ENCODE assay signal across 8 mouse cellular contexts in the genomic region with DNA sequence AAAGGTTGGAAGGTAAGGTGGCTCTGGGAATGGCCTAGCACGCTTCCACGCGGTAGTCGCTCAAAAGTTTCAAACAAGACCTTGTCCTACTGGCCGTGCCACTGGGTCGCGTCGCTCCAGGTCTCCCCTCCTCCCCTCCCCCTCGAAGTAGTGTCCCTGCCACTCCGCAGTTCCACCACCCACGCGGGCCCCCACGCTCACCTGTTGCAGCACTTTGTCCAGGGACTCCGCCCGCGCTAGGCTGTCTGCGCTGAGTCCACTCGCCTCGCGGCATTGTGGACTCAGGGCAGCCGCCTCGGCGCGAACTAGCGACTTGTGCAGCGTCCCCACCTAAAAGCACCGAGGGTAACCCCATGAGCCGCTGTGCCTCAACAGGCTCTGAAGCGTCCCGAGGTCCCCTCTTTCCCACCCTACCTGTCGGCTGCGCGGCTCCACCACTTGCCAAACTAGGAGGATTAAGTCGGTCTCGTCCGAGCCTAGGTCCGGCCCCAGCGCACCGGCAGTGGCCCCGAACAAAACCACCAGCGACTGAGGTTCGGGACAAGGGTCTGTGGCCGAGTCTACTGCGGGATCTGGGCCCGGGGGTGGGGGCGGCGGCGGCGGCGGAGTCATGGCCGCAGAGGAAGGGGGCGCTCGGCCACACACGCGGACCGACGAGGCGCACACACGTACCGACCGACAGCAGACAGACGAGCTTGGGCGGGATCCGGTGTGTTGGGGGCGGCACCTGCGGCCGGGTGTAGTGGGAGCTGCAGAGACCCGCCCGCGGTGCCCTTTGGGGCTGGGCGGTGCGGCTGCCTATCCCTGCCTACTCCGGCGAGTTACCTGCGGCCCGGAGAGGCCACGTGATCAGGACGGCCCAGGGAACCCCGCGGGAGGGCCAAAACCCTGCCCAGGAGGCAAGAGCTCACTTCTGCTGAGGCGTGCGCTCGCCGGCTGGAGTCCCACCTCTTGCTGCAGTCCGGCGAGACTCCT. TPM values are rescaled to one million over a fixed set of nuclear protein-coding genes. Genes with fewer than 3 reads are reported as not detected.
DNase-seq lines count a peak whose midpoint lies in the region; ATAC-seq and TF ChIP-seq lines count a peak whose summit lies in the region.

A gene (minus strand): TSS at position 819 of the 975 bp plus-strand sequence.

- peak within 1 kb of the TSS; percentile 72 for H3K4me3 ChIP-seq in cerebellum, adult 2 months (replicated peaks; ENCODE audit: insufficient read depth, low read depth, low read length)
- H3K4me3 ChIP-seq in embryonic facial prominence, embryonic 15.5 days (replicated peaks) = peak within 1 kb of the TSS; percentile 54
- peak within 1 kb of the TSS; percentile 52 for H3K4me3 ChIP-seq in hindbrain, embryonic 16.5 days (ENCODE audit: low read length)
- peak within 1 kb of the TSS; percentile 81 for H3K4me3 ChIP-seq in liver, adult 2 months (ENCODE audit: insufficient read depth, low read depth, low read length)
- H3K4me3 ChIP-seq in midbrain, embryonic 16.5 days (ENCODE audit: low read depth, low read length) = peak within 1 kb of the TSS; percentile 47

- peaks cover 8% of the 10 kb centered on the region; the same call in 1 of the 2 replicates for H3K27me3 ChIP-seq in cerebellum, adult 2 months (ENCODE audit: control insufficient read depth, insufficient read depth, low read length)
- peaks cover 46% of the 10 kb centered on the region for H3K27me3 ChIP-seq in embryonic facial prominence, embryonic 15.5 days
- peaks cover 50% of the 10 kb centered on the region for H3K27me3 ChIP-seq in hindbrain, embryonic 16.5 days (replicated peaks; ENCODE audit: control insufficient read depth, insufficient read depth, low read length)
- no peaks in the 10 kb centered on the region for H3K27me3 ChIP-seq in liver, adult 2 months (ENCODE audit: control insufficient read depth, insufficient read depth, low read length)
- peaks cover 61% of the 10 kb centered on the region for H3K27me3 ChIP-seq in midbrain, embryonic 16.5 days (ENCODE audit: control insufficient read depth, insufficient read depth, low read depth, low read length)

- peaks cover 17% of the 10 kb centered on the region for H3K36me3 ChIP-seq in embryonic facial prominence, embryonic 15.5 days
- 0 out of 2 replicates have a peak, but pooled peaks cover 3% of the 10 kb centered on the region for H3K36me3 ChIP-seq in hindbrain, embryonic 16.5 days (ENCODE audit: control insufficient read depth, insufficient read depth, low read length)
- H3K36me3 ChIP-seq in liver, adult 2 months (ENCODE audit: control insufficient read depth, insufficient read depth, low read length) = peaks cover 17% of the 10 kb centered on the region
- H3K36me3 ChIP-seq in midbrain, embryonic 16.5 days (ENCODE audit: control insufficient read depth, insufficient read depth, low read length) = no peaks in the 10 kb centered on the region

- H3K9ac ChIP-seq in embryonic facial prominence, embryonic 15.5 days = peak within 1 kb of the TSS; percentile 28
- peak within 1 kb of the TSS; percentile 60 for H3K9ac ChIP-seq in hindbrain, embryonic 16.5 days (ENCODE audit: low read depth, low read length)
- peak within 1 kb of the TSS; percentile 96 for H3K9ac ChIP-seq in liver, adult 2 months (ENCODE audit: low read depth, low read length)
- peak within 1 kb of the TSS; percentile 59 for H3K9ac ChIP-seq in midbrain, embryonic 16.5 days (ENCODE audit: low read depth, low read length)

- H3K4me1 ChIP-seq in cerebellum, adult 2 months (ENCODE audit: control insufficient read depth, insufficient read depth, low read length) = peaks cover 15% of the 10 kb centered on the region; the same call in 1 of the 2 replicates
- peaks cover 40% of the 10 kb centered on the region for H3K4me1 ChIP-seq in embryonic facial prominence, embryonic 15.5 days
- peaks cover 24% of the 10 kb centered on the region for H3K4me1 ChIP-seq in hindbrain, embryonic 16.5 days (ENCODE audit: control insufficient read depth, insufficient read depth, low read depth, low read length)
- peaks cover 28% of the 10 kb centered on the region for H3K4me1 ChIP-seq in liver, adult 2 months (ENCODE audit: control insufficient read depth, insufficient read depth, low read length)
- peaks cover 25% of the 10 kb centered on the region for H3K4me1 ChIP-seq in midbrain, embryonic 16.5 days (ENCODE audit: control insufficient read depth, insufficient read depth, low read length)

- intact Hi-C loops in left cerebral cortex, postnatal 4 days (cut with DNase I) = no loop called here

- peak within 1 kb of the TSS; percentile 90 for H3K4me2 ChIP-seq in embryonic facial prominence, embryonic 15.5 days (replicated peaks)
- peak within 1 kb of the TSS; percentile 93 for H3K4me2 ChIP-seq in hindbrain, embryonic 16.5 days (ENCODE audit: low read length)
- peak within 1 kb of the TSS; percentile 85 for H3K4me2 ChIP-seq in midbrain, embryonic 16.5 days (ENCODE audit: low read length)

- no peaks in the 10 kb centered on the region for H3K9me3 ChIP-seq in embryonic facial prominence, embryonic 15.5 days (replicated peaks)
- no peaks in the 10 kb centered on the region for H3K9me3 ChIP-seq in hindbrain, embryonic 16.5 days (ENCODE audit: control insufficient read depth, low read length)
- no peaks in the 10 kb centered on the region for H3K9me3 ChIP-seq in midbrain, embryonic 16.5 days (replicated peaks; ENCODE audit: control insufficient read depth, low read length, poor library complexity, severe bottlenecking)

- no peak for TF ChIP-seq POLR2A in cerebellum, adult 2 months (IDR thresholded peaks at IDR 0.05; ENCODE audit: borderline replicate concordance, insufficient read depth, low read length)
- peak; percentile 87 for TF ChIP-seq POLR2A in liver, adult 2 months (IDR thresholded peaks at IDR 0.05; ENCODE audit: extremely low read depth, insufficient read depth, low read length)

- DNase-seq in cerebellum, adult 2 months = no peak
- DNase-seq in cerebellum, adult 11 months = no peak
- DNase-seq in liver, adult 2 months (ENCODE audit: extremely low read depth, low read depth, low spot score) = peak; percentile 92
- DNase-seq in urinary bladder, adult 18-20 months (ENCODE audit: low spot score in 2 of 2) = peak; percentile 72 to 88
- DNase-seq in left cerebral cortex, postnatal 4 days = no peak

- H3K79me2 ChIP-seq in liver, adult 2 months (ENCODE audit: control insufficient read depth, insufficient read depth, low read length) = peaks cover 14% of the 10 kb centered on the region; the same call in 1 of the 2 replicates

- H3K27ac ChIP-seq in cerebellum, adult 2 months (ENCODE audit: insufficient read depth, low read length) = no peak within 1 kb of the TSS
- H3K27ac ChIP-seq in embryonic facial prominence, embryonic 15.5 days (replicated peaks) = peak within 1 kb of the TSS; percentile 79
- H3K27ac ChIP-seq in hindbrain, embryonic 16.5 days (ENCODE audit: low read depth, low read length) = no peak within 1 kb of the TSS
- peak within 1 kb of the TSS; percentile 93 for H3K27ac ChIP-seq in liver, adult 2 months (replicated peaks; ENCODE audit: insufficient read depth, low read depth, low read length)
- no peak within 1 kb of the TSS for H3K27ac ChIP-seq in midbrain, embryonic 16.5 days (ENCODE audit: low read length)

- WGBS in cerebellum, adult 2 months = 2% methylated on average over 86 of the region's 86 CpGs
- WGBS in embryonic facial prominence, embryonic 15.5 days = 2% methylated on average over 83 of the region's 86 CpGs
- WGBS in hindbrain, embryonic 16.5 days = 2% methylated on average over 82 of the region's 86 CpGs
- WGBS in liver, adult 2 months = under 1% methylated on average over 86 of the region's 86 CpGs
- 1% methylated on average over 81 of the region's 86 CpGs for WGBS in midbrain, embryonic 16.5 days

- peak; percentile 36 for ATAC-seq in embryonic facial prominence, embryonic 15.5 days (ENCODE audit: insufficient number of reproducible peaks, low FRiP score, low TSS enrichment, low read depth)
- ATAC-seq in hindbrain, embryonic 16.5 days = no peak
- no peak for ATAC-seq in midbrain, embryonic 16.5 days

- TF ChIP-seq CTCF in cerebellum, adult 2 months (IDR thresholded peaks at IDR 0.05; ENCODE audit: borderline replicate concordance, insufficient read depth, low read depth, low read length) = no peak
- TF ChIP-seq CTCF in liver, adult 2 months (IDR thresholded peaks at IDR 0.05; ENCODE audit: low read depth, low read length) = no peak

RNA-seq across cellular contexts. Expression of the gene that starts here (rescaled TPM):
- polyA plus RNA-seq in cerebellum, adult 2 months (2012; rRNA removed) = 0.05 and 0.10 TPM in 2 replicates
- polyA plus RNA-seq in embryonic facial prominence, embryonic 15.5 days (2015; fragmentation: Nextera tagmentation; extraction: Ambion mirVana) = 43.5 and 55.4 TPM in 2 replicates
- 0.18 and 0.27 TPM in 2 replicates for polyA plus RNA-seq in hindbrain, embryonic 16.5 days (2015; fragmentation: Nextera tagmentation; extraction: Ambion mirVana)
- total RNA-seq in liver, adult 2 months (2014; rRNA removed) = 43.6 and 50.5 TPM in 2 replicates
- 76.8 and 86.2 TPM in 2 replicates for polyA plus RNA-seq in liver, adult 2 months (2012; rRNA removed)
- polyA plus RNA-seq in midbrain, embryonic 16.5 days (2015; fragmentation: Nextera tagmentation; extraction: Ambion mirVana) = 0.14 and 0.29 TPM in 2 replicates
- total RNA-seq in left cerebral cortex, postnatal 4 days (2021) = not detected

Comparison
In these comparisons a context has a peak if more than half of its experiments do, and no peak if none do; other contexts are left out.
1. RNA of the gene that starts here (total RNA-seq): 43.6 to 50.5 TPM in liver, adult 2 months; not detected in left cerebral cortex, postnatal 4 days; every median in the first group is over 10 times any median in the second.
2. RNA of the gene that starts here (polyA plus RNA-seq): 76.8 to 86.2 TPM in liver, adult 2 months and 43.5 to 55.4 TPM in embryonic facial prominence, embryonic 15.5 days; 0.14 to 0.29 TPM in midbrain, embryonic 16.5 days, 0.18 to 0.27 TPM in hindbrain, embryonic 16.5 days and 0.05 to 0.10 TPM in cerebellum, adult 2 months; every median in the first group is over 10 times any median in the second.
3. DNase-seq: peak in liver, adult 2 months (single experiment) and urinary bladder, adult 18-20 months (2 of 2); none in cerebellum, adult 2 months (0 of 2), cerebellum, adult 11 months (single experiment) and left cerebral cortex, postnatal 4 days (single experiment).
4. H3K27ac ChIP-seq: peak in embryonic facial prominence, embryonic 15.5 days (single experiment) and liver, adult 2 months (single experiment); none in cerebellum, adult 2 months (single experiment), hindbrain, embryonic 16.5 days (single experiment) and midbrain, embryonic 16.5 days (single experiment).
5. H3K9ac ChIP-seq: peak in every context shown above with its lines; median percentile 96 in liver, adult 2 months; 60 in hindbrain, embryonic 16.5 days; 59 in midbrain, embryonic 16.5 days; 28 in embryonic facial prominence, embryonic 15.5 days.
6. Peak in every context shown above with its lines, with median percentiles within 50 percentile points of each other: H3K4me3 ChIP-seq and H3K4me2 ChIP-seq.